Mouse (Mus musculus) heart, adult 18-20 months (tissue): ENCODE results near the gene Cnnm3. TPM values are rescaled to one million over a fixed set of nuclear protein-coding genes. Genes with fewer than 3 reads are reported as not detected.
A peak's percentile ranks its signal among the peaks of the same experiment; 100 is the strongest.
"Not testable (repeated sequence)": the region's sequence is repeated elsewhere in the genome, so short reads cannot be mapped to it uniquely, and the experiment has no call there.

Source experiments
- DNase-seq, 2 experiments: peaks; one replicate each; pipeline ENCODE4 v3.0.0; 2021 to 2022; ENCODE audit warnings: mixed read lengths in 1 of 2
- total RNA-seq, 2 experiments: library from RNA; stranded (reverse); gene quantifications; 2 replicates each; pipeline ENCODE4 v1.2.3; 2021

The Cnnm3 gene
- total RNA-seq, 2 experiments from 2014 or later = 13.1 to 16.6 TPM

DNA sequence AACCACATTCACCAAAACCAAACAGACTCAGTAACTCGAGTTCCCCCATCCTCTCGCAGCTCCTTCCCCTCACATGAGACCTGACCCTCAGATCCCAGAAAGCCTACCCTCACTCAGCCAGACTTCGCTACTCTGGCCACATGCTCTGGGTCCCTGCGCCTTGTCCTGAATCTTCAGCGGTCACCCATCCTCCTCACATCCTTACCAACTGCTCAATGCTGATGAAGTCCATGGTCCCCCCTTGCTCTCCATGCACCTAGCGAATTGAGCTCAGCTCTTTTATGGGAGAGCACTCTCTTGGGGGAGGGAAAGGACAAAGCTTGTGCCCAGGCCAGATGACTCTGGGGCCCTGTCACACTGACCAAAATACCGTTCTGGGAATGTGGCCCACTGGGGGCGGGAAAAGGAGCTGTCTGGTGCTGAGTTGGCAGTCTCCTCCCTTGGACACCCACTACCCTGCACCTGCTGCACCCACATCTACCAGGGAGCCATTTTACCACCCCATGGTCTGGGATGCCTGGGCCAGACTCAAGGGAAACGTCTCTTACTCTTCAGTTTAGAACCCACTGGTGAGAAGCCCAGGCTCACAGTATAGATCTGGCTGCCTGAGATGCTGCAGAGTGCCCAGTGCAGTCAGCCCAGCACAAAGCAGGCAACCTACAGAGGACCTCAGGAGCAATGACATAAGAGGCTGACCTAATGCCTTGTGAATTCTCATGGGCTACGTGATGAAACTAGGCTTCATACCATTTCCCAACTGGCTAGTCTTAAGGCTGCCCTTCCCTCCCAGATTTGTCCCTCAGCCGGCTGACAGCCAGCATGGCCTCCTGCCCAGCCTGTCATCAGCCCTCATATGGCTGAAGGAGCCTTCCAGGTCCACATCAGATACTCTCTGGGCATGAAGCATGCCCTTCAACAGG lies 24.1 kb downstream of the Cnnm3 start:
- DNase-seq = peak; percentile 84 to 86

DNA sequence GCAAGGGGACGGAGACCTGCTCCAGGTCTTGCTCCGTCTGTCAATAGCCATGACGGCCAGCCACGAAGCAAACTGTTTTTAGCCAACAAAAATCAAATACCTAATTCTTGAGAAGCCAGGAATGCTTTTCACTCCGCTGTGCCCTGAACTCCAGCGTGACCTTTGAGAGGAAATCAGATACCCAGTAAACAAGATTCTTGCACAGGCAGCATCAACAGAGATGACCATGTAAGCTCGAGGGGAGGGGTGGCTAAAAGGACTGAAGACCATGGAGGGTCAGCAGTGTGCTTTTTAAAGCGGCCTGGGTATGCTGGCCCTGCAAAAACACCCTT lies 24.7 kb downstream of the Cnnm3 start:
- no peak for DNase-seq

DNA sequence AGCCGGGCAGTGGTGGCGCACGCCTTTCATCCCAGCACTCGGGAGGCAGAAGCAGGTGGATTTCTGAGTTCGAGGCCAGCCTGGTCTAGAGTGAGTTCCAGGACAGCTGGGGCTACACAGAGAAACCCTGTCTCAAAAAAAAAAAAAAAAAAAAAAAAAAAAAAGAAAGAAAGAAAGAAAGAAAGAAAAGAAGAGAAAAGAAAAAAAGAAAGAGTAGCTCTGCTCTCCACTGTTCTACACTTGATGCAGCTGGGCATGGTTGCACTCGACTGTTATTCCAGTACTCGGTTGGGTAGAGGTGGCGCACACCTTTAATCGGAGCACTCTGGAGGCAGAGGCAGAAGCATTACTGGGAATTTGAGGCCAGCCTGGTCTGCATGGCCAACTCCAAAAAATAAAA lies 25.1 kb downstream of the Cnnm3 start, which contains the start of gene Ankrd23:
Gene Ankrd23, minus strand, starts transcription at position 101 of the 400 bp plus-strand sequence.
- DNase-seq = not testable (repeated sequence)

DNA sequence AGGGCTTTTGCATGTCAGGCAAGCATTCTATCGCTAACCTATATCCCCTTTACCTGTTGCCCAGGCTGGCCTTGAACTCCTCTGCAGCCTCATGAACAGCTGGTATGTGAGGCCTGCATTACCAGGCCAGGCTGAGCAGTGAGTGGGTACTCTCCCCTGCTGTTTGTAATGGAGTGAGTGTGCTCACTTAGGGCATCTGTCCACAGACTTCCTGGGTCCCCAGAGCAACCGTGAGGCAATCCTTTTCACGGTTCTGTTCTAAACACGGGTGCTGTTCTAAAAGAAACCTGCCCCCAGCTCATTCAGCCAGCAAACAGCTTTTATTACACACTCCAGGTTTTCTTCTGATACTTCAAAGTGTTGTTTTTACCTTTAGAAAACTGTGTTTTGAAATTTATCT lies 27.1 kb downstream of the Cnnm3 start:
- no peak for DNase-seq

DNA sequence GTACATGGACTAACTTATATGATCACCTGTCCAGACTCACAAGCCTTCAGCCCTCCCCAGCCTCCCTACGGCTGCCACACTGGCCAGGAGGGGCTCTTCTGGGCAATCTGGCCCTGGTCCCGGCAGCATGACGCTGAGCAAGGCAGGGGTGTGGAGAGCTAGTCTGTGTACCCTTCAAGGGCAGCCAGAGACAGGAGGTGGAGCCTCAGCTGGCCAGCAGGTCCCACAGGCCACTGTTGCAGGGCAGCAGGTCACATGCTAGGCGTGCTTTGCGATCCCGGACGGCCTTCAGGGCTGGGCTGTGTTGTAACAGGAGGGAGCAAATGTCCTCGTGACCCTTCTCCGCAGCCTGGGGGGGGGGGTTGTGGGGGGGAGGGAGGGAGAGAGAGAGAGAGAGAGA lies 27.5 kb downstream of the Cnnm3 start, which contains the start of gene Gm42417:
Gene Gm42417, minus strand, starts transcription at position 244 of the 400 bp plus-strand sequence.
- DNase-seq = peak; percentile 81 to 92

DNA sequence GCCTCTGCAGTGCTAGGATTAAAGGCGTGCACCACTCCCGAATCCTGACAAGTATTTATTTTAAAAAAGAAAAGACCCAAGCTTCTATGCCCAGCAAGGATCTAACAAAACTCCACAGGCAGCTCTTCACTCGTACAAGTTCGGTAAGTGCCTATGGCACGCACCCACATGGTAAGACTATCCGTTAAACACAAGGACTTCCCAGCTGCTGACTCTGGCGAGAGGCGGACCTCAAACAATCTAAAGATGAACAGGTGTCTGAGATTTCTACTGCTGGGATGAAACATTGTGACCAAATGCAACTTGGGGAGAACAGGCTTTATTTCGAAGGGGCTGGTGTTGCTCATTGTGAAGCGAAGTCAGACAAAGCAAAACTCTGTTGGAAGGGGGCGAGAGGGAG lies 28.5 kb downstream of the Cnnm3 start:
- DNase-seq = no peak

DNA sequence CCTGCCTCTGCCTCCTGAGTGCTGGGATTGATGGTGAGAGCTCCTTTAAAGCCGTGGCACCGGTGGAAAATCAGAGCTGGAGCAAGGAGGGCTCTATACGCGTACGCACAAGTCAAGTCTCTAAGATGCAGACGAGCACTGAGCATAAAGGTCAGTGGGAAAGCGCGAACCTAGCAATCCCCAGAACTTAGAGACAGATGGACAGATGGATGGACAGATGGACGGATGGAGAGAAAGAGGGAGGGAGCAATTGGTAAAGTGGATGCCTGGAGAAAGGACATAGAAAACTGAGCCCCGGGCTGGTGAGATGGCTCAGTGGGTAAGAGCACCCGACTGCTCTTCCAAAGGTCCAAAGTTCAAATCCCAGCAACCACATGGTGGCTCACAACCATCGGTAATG lies 29.1 kb downstream of the Cnnm3 start:
- no peak for DNase-seq

DNA sequence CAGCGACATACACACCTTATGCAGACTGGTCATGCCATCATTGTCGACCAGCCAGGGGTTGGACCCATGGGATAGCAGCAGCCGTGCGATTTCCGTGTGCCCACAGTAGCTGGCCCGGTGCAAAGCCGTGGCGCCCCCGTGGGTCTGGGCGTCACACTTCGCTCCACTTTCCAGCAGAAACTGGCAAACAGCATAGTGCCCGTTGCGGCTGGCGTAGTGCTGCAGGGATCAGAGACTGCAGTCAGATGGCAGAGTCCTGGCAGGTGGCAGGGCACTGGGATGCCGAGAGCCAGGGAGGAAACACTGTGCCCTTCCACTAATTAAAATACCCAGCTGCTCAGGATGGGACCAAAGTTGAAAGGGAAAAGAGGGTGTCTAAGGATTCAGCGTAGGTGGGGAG lies 30.2 kb downstream of the Cnnm3 start:
- no peak for DNase-seq

DNA sequence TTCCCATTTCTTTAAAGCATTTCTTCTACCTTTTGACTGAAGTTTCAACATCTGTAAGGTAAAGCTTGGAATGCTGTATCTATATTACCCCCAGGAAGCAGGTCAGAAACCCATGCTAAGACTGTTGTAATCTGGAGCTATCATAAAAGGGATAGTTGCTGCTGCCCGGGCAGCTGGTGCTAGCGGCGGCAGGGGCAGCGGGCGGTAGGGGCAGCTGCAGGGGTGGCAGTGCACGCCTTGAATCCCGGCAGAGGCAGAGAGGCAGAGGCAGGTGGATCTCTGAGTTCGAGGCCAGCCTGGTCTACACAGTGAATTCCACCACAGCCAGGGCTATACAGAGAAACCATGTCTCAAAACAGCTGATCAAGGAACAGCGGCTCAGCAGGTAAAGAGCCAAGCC lies 31.3 kb downstream of the Cnnm3 start:
- no peak for DNase-seq

DNA sequence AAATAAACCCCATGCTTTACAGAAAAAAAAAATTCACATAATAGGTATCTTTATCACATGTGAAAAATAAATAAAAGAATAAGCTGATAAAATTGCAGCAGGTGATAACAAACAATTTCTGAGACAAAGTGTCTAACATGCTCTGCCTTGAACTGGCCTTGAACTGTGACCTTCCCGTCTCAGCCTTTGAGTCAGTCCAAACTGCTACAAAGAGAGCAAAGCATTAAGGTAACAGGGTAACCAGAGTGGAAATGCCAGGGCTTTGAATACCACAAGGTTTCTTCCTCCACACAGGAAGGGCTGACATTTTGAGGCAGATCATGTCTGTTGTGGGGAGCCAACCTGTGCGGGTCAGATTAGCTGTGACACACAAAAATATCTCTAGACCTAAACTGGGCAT lies 33.7 kb downstream of the Cnnm3 start:
- DNase-seq = no peak

DNA sequence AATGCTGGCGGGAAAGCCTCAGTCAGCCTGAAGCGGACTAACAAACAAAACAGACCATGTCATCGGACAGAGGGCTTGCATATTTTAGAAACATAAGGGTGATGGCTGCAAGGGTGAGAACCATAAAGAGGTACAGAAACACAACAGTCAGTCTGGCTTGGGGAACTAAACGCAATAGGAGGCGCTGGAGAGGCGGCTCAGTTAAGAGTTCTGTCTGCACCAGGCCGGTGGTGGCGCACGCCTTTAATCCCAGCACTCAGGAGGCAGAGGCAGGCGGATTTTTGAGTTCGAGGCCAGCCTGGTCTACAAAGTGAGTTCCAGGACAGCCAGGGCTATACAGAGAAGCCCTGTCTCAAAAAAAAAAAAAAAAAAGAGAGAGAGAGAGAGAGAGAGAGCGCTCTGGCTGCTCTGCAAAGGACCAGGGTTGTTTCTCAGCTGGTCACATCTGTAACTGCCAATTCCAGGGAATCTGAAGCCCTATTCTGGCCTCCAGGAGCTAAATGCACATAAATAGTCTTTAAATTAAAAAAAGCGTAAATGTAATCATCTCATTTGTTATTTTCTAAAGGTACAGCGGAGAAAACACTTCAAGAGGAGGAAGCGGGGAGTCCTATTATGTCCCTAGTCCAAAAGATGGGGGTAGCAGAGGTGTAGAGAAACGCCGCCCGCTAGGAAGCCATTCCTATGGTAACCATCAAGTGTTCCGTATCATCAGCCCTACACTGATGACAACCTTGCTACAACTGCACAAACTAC lies 34.4 kb downstream of the Cnnm3 start:
- no peak for DNase-seq

DNA sequence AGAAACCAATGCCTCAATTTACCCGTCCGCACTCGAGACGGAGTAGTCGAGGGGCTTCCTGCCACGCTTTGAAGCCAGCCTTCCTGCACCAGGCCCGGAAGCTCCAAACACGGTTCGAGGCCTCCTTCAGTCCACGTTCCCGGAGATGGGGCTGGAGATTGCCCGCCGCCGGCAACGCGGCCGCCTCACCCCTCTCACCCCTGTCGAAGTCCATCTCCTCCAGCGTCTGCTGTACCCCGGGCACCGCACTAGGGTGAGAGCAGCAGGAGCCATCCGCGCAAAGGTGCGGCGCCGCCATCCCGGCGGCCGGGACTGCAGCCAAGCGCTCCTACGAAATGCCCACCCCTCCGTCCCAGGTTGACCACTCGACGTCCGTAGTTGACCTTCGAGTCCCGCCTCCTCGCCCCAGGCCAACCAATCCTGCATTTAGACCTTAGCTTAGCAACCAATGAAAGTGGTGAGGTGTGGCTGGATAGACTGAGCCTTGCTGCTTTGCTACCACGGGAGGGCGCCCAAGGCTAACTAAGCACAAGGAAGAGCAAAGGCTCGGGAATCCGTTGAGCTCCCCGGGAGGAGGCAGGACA lies 35.3 kb downstream of the Cnnm3 start, which contains the start of gene Ankrd39:
Gene Ankrd39, minus strand, starts transcription at position 558 of the 584 bp plus-strand sequence.
- peak; percentile 98 to 99 for DNase-seq

DNA sequence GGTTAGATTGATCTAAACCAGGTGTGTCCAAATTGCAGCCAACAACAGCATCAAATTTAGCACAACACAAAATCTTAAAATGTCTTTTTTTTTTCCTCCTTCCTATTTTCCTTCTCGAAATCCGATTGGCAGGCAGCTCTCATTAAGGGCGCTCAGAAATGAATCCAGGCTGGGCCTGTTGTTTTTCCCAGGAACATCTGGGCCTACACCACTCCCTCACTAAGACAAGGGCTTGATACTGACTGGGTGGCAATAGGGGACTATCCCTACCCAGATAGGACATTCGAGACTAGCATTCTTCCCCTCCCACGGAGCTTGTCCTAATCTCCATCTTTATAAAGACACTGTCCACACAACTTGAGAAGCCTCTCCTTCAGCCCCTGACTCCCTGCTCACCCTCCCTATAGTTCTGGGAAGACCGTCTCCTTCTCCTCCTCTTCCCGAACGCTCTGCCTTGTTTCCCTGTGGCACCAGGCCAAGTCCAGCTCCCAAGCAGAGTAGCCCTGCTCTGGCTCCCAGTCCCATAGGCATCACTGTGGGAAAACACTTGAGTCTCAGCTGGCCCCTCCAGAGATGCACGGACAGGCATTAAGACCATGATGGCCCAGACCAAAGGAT lies 36.4 kb downstream of the Cnnm3 start:
- peak; percentile 73 to 78 for DNase-seq

DNA sequence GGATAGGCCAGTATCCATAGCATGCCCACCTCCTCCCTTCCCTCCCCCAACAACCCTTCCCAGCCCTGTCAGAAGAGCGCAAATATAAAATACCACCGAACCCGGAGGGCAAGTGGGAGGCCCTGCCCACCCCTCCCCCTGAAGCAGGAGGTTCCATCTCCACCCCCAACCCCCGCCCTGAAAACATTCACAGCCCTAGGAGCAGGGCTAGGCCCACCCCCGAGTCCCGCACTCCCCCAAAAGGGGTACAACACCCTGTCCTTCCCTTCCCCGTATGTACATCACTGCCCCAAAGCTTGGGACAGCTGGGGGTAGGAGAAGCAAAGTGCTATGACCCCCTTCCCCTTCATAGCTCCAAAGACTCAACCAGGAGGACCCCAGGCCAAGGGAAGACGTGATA lies 37.1 kb downstream of the Cnnm3 start:
- DNase-seq = no peak

DNA sequence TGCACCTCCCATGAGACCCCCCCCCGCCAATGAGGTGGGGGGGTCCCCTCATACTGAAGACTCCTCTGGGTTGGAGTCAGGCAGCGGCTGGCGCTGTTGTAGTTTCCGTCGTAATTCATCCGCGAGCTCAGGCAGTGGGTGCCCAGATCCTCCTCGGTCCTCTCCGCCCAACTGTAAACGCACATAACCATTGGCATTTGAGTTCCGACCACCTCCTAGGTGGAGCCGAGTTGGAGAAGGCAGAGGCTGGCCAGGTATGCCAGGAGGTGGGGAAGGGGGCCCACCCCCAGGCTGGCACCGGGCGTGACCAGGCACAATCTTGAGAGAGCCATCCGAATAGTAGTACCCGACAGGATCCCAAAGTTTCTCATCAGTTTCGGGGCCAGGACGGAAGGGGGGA lies 37.8 kb downstream of the Cnnm3 start:
- no peak for DNase-seq

DNA sequence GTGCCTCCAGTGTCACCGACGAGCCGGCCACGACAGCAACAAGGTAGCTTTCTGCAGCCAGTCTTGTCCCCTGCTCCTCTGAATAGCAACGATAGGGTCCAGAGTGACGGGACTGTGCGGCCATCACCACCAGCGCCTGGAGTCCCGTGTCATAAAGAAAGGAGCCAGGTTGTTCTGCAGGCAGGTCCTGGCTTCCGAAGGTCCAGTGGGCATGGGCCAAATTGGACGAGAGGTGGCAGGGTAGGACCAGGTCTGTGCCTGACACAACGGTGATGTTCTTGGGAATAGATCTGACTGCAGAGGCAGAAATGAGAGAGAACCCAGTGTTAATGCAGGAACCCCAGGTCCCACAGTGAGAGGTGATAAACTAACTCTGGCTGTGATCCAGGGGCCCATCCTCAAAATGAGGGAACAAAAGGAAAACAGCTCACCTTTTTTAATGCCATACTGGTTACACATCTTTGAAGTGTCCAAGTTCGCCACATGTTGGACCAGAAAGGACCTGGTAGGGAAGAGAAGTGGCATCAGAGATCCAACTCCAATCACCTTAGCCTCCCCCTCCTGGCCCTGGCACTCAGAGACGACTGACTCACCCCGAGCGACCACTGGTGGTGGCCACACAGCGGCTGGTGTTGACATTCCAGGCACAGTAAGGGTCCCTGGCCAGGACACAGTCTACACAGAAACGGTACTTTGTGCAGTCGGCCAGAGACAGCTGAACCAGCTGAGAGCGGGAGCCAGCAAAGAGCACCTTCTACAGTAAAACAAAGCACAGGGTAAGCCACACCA lies 38.6 kb downstream of the Cnnm3 start:
- DNase-seq = no peak

DNA sequence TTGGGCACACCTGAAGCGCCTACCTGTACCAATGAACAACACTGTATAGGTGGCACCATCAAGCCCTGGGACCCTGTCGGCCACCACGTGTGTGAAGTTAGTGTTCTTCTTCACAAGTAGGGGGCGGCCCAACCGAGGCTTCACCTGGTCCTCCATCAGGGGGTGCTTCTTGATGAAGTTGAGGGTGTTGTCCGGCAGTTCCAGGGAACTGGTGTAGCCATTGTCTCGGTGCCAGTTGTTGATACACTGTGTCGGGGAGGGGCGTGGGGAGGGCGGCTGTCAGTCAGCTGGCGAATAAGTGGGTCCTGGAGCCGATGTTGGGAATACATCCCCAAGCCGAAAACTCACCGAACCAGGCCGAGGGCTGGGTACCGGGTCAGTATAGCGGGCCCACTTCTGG lies 40.2 kb downstream of the Cnnm3 start:
- no peak for DNase-seq

DNA sequence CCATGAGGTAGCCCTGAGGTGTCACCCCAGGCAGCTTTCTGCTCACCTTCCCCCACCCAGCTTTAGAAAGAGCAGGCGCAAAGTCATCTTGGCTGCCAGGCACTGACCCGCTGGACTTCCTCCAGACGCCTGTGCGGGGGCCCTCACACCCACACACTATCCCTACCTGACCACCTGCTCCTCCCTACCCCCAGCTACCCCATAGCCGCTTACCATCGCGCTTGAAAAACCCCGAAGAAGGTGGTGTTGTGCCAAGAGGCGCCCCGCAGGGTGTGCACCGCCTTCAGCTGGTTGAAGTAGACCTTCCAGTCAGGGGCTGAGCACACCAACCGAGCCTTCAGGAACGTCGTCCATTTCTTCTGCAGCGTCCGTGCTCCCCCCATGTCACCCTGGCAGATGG lies 40.8 kb downstream of the Cnnm3 start:
- DNase-seq = no peak

DNA sequence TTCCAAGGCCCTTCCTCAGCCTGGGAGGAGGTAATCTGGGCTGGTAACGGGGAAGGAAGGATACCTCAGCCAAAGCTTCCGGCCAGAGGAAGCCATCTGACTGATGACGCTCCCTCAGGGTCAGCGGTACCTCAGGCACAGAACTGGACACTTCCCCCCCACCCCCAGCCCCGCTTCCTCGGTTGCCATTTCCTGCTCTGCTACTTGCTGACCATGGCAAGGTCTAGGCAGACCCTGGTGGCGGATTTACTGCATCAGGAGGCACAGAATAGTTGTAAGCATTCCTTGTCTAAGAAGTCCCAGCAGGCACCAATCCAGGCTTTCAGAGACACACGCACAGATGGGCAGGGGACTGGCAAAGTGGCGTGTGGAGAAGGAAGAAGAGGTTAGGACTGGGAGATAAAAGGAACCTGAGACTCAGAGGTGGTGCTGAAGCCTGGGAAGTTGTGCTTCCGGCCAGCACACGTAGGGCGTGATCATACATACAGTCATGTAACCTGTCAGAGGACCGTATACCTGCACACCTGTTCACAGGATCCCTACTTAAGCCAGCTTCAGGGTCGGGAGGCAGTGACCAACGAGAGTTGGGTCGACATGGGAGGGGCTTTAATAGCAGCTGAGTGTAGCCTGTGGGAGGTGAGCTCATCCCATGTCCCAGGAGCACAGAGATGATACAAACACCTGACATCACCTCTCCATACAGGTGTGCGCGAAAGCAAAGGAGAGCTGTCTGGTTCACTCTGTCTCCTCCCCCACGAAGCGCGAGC lies 43.1 kb downstream of the Cnnm3 start:
- peak in 1 of 2 experiments; percentile 71 for DNase-seq

DNA sequence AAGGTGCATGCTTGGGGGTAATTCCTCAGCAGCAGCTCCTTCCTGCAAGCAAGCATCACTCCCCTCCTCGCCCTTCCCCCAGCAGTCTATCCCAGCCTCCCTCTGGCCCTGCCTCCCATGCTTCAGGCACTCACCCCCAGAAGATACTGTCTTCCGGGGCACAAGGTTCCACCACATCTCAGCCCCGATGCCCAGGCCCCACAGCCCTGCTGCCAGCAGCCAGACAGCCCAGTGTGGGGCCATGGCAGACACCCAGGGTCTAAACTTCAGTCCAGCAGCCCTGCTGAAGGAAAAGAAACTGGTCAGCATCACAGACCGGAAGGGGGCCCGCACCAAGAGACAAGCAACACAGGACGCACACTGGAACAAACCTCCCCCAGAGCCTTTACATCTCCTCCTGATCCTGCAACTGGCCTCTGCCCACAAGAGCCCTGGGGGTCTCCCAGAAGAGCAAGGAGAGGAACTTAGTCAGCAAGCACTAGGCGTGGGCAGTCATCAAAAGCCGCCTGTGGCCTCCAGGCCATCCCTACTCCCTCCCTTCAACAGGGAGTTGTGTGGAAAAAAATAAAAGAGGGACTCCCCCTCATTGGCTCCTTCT lies 44.2 kb downstream of the Cnnm3 start:
- no peak for DNase-seq
